Mouse (Mus musculus) CH12.LX (cell line): ENCODE data around the gene Ccdc134.

Source experiments
- CHD2 ChIP-seq: IDR thresholded peaks from 2 replicates; pipeline ENCODE4 v1.6.1; 2011; ENCODE audit warnings: low read length, improper control_type of control experiment
- CTCF ChIP-seq, 2 experiments: IDR thresholded peaks in 1 of 2; conservative IDR thresholded peaks in 1 of 2; 2 replicates each; pipeline ENCODE4 v1.5.1; 2011 to 2012; ENCODE audit warnings: low read depth in 2 of 2, low read length in 2 of 2, improper control_type of control experiment in 1 of 2, inconsistent platforms in 1 of 2, mild to moderate bottlenecking in 1 of 2, moderate library complexity in 1 of 2
- EP300 ChIP-seq: IDR thresholded peaks from 2 replicates; pipeline ENCODE4 v1.6.1; 2011; ENCODE audit warnings: low read length, improper control_type of control experiment
- GABPA ChIP-seq: IDR thresholded peaks from 2 replicates; pipeline ENCODE4 v1.6.1; 2012; ENCODE audit warnings: low read depth, low read length, improper control_type of control experiment, inconsistent platforms; ENCODE audit not compliant: insufficient replicate concordance
- JUND ChIP-seq: conservative IDR thresholded peaks from 2 replicates; pipeline ENCODE4 v1.6.1; 2011; ENCODE audit warnings: low read depth, low read length, improper control_type of control experiment
- KAT2A ChIP-seq: IDR thresholded peaks from 2 replicates; pipeline ENCODE4 v1.6.1; 2012; ENCODE audit warnings: low read length, improper control_type of control experiment, inconsistent platforms; ENCODE audit not compliant: insufficient replicate concordance
- MAX ChIP-seq: IDR thresholded peaks from 2 replicates; pipeline ENCODE4 v1.6.1; 2011; ENCODE audit warnings: low read length, improper control_type of control experiment
- NELFE ChIP-seq: IDR thresholded peaks from 2 replicates; pipeline ENCODE4 v1.6.1; 2011; ENCODE audit warnings: low read depth, low read length, improper control_type of control experiment
- POLR2A ChIP-seq: IDR thresholded peaks from 2 replicates; pipeline ENCODE4 v1.6.1; 2011; ENCODE audit warnings: low read depth, mild to moderate bottlenecking, improper control_type of control experiment, low read length
- RAD21 ChIP-seq: IDR thresholded peaks from 2 replicates; pipeline ENCODE4 v1.6.1; 2011; ENCODE audit warnings: low read depth, mild to moderate bottlenecking, low read length, improper control_type of control experiment, moderate library complexity
- USF2 ChIP-seq: conservative IDR thresholded peaks from 2 replicates; pipeline ENCODE4 v1.6.1; 2011; ENCODE audit warnings: low read depth, low read length, improper control_type of control experiment
- ZKSCAN1 ChIP-seq: IDR thresholded peaks from 2 replicates; pipeline ENCODE4 v1.6.1; 2012; ENCODE audit warnings: low read depth, inconsistent platforms, low read length, improper control_type of control experiment, borderline replicate concordance

GRCm38 (mm10) chr15:82091061-82091460 is 36.7 kb upstream of the Ccdc134 start:
- TF ChIP-seq CTCF (conservative IDR thresholded peaks at IDR 0.05 in 1 of 2, IDR thresholded peaks at IDR 0.05 in 1 of 2; ENCODE audit: low read depth in 2 of 2, low read length in 2 of 2) (no peak), RAD21 (no peak), ZKSCAN1 (no peak), GABPA (no peak), POLR2A (no peak), KAT2A (no peak), JUND (no peak), EP300 (no peak), MAX (no peak), NELFE (no peak), USF2 (no peak), CHD2 (no peak)
